Mouse (Mus musculus) spleen, postnatal 4 days (tissue): ENCODE data around the gene Gm7849.
"Not testable (repeated sequence)": the region's sequence is repeated elsewhere in the genome, so short reads cannot be mapped to it uniquely, and the experiment has no call there.

Experiments used
- DNase-seq, 2 experiments: peaks; one replicate each; pipeline ENCODE4 v3.0.0; 2022; ENCODE audit warnings: low spot score in 2 of 2

Gene Gm7849

GRCm38 (mm10) chr8:21456460-21456859 is at the start of gene Gm7849:
Gene Gm7849, minus strand, starts transcription at chr8:21456560.
- not testable (repeated sequence) for DNase-seq

GRCm38 (mm10) chr8:21427111-21427510 is 29.2 kb downstream of the Gm7849 start, which contains the start of gene Defa36:
Gene Defa36, plus strand, starts transcription at chr8:21427411.
- not testable (repeated sequence) for DNase-seq
